Mouse (Mus musculus): ENCODE measurements around the gene Snx14. TPM values are rescaled to one million over a fixed set of nuclear protein-coding genes. Genes with fewer than 3 reads are reported as not detected.

Gene Snx14
- polyA plus RNA-seq (2014; fragmentation: Illumina TruSeq; extraction: RNeasy Lipid Tissue Mini Kit (QIAGEN cat#74804); ENCODE audit: low read depth, low replicate concordance): 155 TPM

GRCm38 (mm10) chr9:88438555-88439237 lies at the start of gene Snx14:
Gene Snx14 (minus strand): TSS chr9:88438958.

GRCm38 (mm10) chr9:88482230-88482828 lies 43.6 kb upstream of the Snx14 start, which contains the start of gene Syncrip:
Gene Syncrip (minus strand): TSS chr9:88482574.

GRCm38 (mm10) chr9:88326930-88327901 lies 111.5 kb downstream of the Snx14 start, which contains the start of gene Nt5e:
Gene Nt5e (plus strand): TSS chr9:88327197.

Other genes with a start within 250 kb of the Snx14 start
- 7.7 TPM for gene Nt5e, start 111.8 kb downstream of the Snx14 start, polyA plus RNA-seq (2014; fragmentation: Illumina TruSeq; extraction: RNeasy Lipid Tissue Mini Kit (QIAGEN cat#74804); ENCODE audit: low read depth, low replicate concordance)
- gene Gm20537, start 17.7 kb upstream of the Snx14 start, polyA plus RNA-seq (2014; fragmentation: Illumina TruSeq; extraction: RNeasy Lipid Tissue Mini Kit (QIAGEN cat#74804); ENCODE audit: low read depth, low replicate concordance): 2.9 TPM
- gene Syncrip, start 43.6 kb upstream of the Snx14 start, polyA plus RNA-seq (2014; fragmentation: Illumina TruSeq; extraction: RNeasy Lipid Tissue Mini Kit (QIAGEN cat#74804); ENCODE audit: low read depth, low replicate concordance): 306 TPM
- 19.1 TPM for gene Zfp949, start 109.1 kb upstream of the Snx14 start, polyA plus RNA-seq (2014; fragmentation: Illumina TruSeq; extraction: RNeasy Lipid Tissue Mini Kit (QIAGEN cat#74804); ENCODE audit: low read depth, low replicate concordance)
- not detected for gene Trim43a, start 141.9 kb upstream of the Snx14 start, polyA plus RNA-seq (2014; fragmentation: Illumina TruSeq; extraction: RNeasy Lipid Tissue Mini Kit (QIAGEN cat#74804); ENCODE audit: low read depth, low replicate concordance)

Measured in adrenal gland, adult 10 weeks (tissue).